Mouse (Mus musculus): ENCODE data around the gene Ift57. TPM values are rescaled to one million over a fixed set of nuclear protein-coding genes. Genes with fewer than 3 reads are reported as not detected.

The Ift57 gene
- 73.1 TPM for polyA plus RNA-seq (2014; fragmentation: Illumina TruSeq; extraction: RNeasy Lipid Tissue Mini Kit (QIAGEN cat#74804); ENCODE audit: low read depth, low replicate concordance)

GRCm38 (mm10) chr16:49698620-49699525, at the start of gene Ift57:
TSS of gene Ift57 (plus strand) at chr16:49699233.

GRCm38 (mm10) chr16:49799597-49800561, 100.8 kb downstream of the Ift57 start, which contains the start of gene Cd47:
TSS of gene Cd47 (plus strand) at chr16:49800533.

Other genes starting within 250 kb of the Ift57 start
- gene Cd47, start 101.3 kb downstream of the Ift57 start, polyA plus RNA-seq (2014; fragmentation: Illumina TruSeq; extraction: RNeasy Lipid Tissue Mini Kit (QIAGEN cat#74804); ENCODE audit: low read depth, low replicate concordance), result 235 TPM

Data from adrenal gland, adult 10 weeks (tissue).